Mouse (Mus musculus) adipocyte (in vitro differentiated cells): Measurements from ENCODE around the gene Bgn.

ENCODE experiments used
- DNase-seq: peaks from one replicate; pipeline ENCODE4 v3.0.0-alpha.2; 2016; ENCODE audit warnings: low spot score

Gene Bgn

GRCm38 (mm10) chrX:73483484-73483810, at the start of gene Bgn:
Gene Bgn (plus strand): TSS chrX:73483602.
- peak; percentile 50 for DNase-seq

- DNase-seq: no peak
Measured at GRCm38 (mm10) chrX:73435252-73435651, 48.1 kb upstream of the Bgn start, which contains the start of gene Trex2. Gene Trex2 (minus strand): TSS chrX:73435344.

- peak; percentile 22 for DNase-seq
Measured at GRCm38 (mm10) chrX:73441428-73441827, 42.0 kb upstream of the Bgn start.

DNA sequence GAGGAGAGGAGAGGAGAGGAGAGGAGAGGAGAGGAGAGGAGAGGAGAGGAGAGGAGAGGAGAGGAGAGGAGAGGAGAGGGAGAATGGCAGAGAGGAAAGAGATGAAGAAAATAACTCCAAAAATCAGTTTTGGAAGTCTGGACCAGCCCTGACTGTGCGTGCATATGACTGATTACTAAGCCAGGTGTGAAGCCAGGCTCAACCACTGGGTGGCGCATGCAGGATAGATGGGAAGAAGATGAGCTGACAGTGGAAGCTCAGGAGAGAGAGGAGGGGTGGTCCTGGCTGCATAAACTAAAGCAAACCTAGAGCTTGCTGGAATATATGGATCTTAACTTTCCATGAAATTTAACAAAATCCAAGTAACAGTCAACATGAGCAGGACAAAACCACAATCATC, 31.5 kb upstream of the Bgn start:
- DNase-seq: peak; percentile 60

- peak; percentile 96 for DNase-seq
Measured at GRCm38 (mm10) chrX:73458877-73459392, 24.5 kb upstream of the Bgn start, which contains the start of gene Haus7. Gene Haus7 (minus strand): TSS chrX:73459044.

GRCm38 (mm10) chrX:73460792-73461191, 22.6 kb upstream of the Bgn start:
- DNase-seq: no peak

- peak; percentile 86 for DNase-seq
Measured at GRCm38 (mm10) chrX:73465483-73466186, 17.8 kb upstream of the Bgn start.

DNA sequence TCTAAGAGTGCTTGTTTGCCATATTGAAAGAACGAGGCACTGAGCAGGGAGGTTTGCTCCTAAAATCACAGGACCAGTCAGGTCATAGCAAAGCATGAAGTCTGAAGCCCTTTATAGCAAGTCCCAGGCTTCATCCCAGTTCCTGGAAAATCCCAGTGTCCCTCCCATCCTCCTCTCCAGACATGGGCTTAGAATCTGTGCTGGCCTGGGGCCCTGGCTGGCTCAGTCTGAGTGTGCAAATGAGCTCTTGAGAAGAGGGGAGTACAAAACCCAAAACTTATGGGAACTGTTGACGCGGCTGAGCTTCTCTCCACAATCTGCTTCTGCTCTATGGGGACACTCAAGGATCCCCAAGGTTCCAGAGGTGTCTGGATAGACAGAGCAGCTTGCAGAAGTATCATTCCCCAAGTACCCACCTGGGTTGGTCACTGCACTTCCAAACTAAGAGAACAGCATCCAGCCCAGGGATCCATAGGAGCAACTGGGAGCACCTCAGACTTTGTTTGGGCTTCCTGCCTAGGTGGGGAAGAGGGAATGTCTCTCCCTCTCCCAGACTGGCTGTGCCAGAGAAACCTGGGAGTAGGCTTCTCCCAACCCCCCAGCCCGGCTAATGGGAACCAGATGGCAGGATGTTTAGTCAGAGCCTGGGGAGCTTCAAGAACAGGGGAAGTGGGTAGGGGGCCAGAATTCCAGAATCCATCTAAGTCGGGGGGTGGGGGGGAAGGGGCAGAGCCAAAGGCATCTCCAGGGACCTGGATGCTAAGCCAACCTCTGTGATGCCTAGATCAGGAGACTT, 15.8 kb upstream of the Bgn start:
- DNase-seq: peak; percentile 71

- DNase-seq: peak; percentile 93
Measured at GRCm38 (mm10) chrX:73468330-73468729, 15.1 kb upstream of the Bgn start.

- DNase-seq: peak; percentile 58
Measured at GRCm38 (mm10) chrX:73468752-73469151, 14.7 kb upstream of the Bgn start.

DNA sequence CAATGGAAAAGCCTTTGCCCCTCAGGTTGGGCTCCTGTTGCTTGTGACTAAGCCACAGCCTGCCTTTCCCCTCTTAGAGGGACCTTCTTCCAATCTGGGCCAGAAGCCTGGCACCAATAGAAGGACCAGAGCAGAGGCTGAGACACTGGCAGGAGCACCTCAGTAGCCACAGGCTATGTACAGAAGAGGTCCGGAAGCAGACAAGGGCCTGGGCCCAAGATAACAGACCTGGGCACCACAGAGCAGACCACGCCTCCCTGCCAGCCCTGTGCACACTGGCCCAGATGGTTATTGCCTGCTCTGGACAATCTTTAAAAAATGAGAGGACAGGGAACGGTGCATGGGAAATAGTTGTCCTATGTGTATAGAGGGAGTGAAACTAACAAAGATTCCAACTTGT, 11.6 kb upstream of the Bgn start:
- DNase-seq: no peak

DNA sequence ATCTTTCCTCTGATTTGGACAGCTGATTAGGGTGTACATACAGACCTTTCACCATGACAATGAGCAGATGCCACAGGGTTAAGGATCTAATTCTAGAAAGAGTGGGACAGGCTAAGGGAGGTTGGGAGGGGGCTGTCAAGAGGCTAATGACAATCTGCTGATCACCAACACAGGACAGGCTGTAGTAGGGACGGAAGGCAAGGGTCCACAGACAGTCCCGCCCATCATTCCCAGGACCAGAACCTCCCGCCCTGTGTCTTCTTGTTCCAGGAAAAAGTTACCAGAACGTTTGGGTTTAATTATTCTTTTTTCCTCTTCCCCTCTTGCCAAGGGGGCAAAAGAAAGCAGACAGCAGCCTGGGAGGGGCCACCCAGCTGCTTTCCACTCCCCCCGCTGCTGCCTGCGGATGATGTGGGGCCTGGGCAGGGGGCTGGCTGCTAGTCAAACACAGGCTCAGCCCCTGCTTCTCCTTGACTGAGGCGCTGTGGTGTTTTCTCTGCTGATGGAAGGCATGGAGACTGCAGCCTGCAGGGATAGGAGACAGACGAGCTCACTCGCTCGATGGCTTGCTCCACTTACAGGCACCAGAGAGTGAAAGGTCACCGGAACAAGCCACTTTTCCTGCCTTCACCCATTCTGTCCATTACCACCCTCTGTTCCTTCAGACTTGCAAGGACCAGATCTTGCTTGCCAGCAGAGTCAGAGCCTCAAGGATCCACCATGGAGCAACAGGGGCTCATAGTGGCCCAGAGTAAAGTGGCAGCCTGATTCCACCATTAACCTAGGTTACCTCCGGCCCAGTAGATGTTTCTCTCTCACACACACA, 8.8 kb upstream of the Bgn start:
- DNase-seq: peak; percentile 60

GRCm38 (mm10) chrX:73475658-73476256, 7.6 kb upstream of the Bgn start:
- DNase-seq: no peak

DNA sequence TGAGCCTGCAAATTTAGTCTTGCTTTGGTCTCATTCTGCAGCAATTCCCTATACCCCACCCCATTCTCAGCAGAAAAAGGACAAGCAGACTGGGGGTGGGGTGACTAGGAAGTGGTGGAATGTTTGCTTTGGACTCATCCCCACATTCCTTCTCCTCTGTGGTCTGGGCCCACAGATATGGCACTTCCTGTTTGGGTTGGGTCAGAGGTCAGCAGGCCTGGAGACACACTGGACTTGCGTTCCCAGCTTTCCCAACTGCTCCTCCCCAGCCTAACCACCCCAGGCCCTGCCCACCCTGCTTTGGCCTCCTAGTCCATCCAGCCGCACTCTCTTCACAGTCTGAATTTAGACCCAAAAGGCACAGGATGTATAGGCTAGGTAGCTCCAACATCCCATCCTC, 6.8 kb upstream of the Bgn start:
- peak; percentile 67 for DNase-seq

- DNase-seq: peak; percentile 69
Measured at GRCm38 (mm10) chrX:73477500-73477899, 5.9 kb upstream of the Bgn start.

DNA sequence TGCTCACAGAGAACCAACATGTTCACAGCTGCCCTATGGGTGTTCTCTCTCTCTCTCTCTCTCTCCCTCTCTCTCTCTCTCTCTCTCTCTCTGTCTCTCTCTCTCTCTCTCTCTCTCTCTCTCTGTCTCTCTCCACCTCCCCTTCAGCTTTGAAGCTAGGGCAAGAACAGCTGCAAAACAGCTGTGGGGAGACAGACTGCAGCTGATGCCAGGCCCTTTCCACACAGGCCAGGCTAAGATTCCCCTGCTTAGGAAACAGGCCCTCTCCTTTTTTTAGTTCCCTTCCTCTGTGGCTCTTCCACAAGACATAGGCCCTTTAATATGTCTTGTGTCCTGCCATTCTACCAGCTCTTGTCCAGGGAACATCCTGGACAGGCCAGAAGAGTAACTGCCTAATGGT, 3.7 kb upstream of the Bgn start:
- peak; percentile 42 for DNase-seq

- DNase-seq: peak; percentile 49
Measured at GRCm38 (mm10) chrX:73480334-73480733, 3.1 kb upstream of the Bgn start.

- DNase-seq: peak; percentile 48
Measured at GRCm38 (mm10) chrX:73482643-73483483, 539 bp upstream of the Bgn start.

DNA sequence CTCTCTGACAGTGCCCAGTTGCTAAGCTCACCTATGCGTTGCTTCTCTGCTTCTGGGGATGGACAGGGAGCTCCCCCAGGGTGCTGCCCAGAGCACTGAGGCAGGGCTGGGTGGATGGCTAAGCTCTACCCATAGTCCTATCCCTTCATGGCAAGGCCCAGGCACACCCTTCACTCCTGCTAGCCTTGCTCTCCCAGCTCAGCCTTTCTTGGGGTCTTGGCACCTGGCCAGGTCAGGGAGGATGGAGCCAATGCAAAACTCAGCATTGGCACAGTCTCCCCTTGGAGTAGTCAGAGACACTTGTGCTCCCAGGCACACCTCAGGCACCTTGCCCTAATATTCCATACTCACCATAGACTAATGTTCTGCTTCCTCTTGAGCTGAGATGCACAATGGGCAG, 674 bp downstream of the Bgn start:
- DNase-seq: no peak

DNA sequence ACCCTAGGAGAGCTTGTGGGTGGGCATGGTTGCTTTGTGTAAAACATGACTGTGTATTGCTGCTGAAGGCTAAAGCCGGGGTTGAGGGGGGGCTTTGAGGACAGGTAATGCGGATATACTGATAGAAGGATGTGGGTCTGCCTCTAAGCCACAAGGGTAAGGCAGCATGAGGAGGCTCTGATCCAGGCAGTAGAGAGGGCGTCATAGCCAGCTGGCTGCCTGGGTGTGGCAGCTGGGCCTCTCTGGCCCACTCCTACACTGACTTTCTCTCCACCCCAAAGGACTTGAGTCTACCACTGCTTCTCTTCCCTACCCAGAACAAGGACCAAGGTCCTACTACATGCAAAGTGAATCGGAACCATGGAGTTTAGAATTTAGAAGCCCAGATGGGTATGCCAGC, 1.5 kb downstream of the Bgn start:
- no peak for DNase-seq

GRCm38 (mm10) chrX:73486920-73487319, 3.5 kb downstream of the Bgn start:
- DNase-seq: peak; percentile 84
